Mouse (Mus musculus) limb, embryonic 11.5 days (tissue): ENCODE measurements around the gene Zfhx3. TPM values are rescaled to one million over a fixed set of nuclear protein-coding genes. Genes with fewer than 3 reads are reported as not detected.

ENCODE experiments used
- ATAC-seq: fragments of 200-750 bp; cut with Nextera tagmentation; 2 replicates; pipeline ENCODE4 v1.8.0; 2017; ENCODE audit warnings: low read depth; ENCODE audit not compliant: insufficient number of reproducible peaks, low FRiP score, low TSS enrichment
- DNase-seq: peaks from one replicate; pipeline ENCODE4 v3.0.0-alpha.2; 2015; ENCODE audit warnings: low spot score
- H3K27ac ChIP-seq: fragments of 300-500 bp; sonication (generic); replicated peaks from 2 replicates; pipeline ENCODE4 v1.5.1; 2014; ENCODE audit warnings: low read depth, mild to moderate bottlenecking, low read length
- H3K27me3 ChIP-seq: fragments of 300-500 bp; sonication (generic); 2 replicates; pipeline ENCODE4 v1.6.1; 2014; ENCODE audit warnings: mild to moderate bottlenecking, low read length, mixed read lengths; ENCODE audit not compliant: control insufficient read depth, insufficient read depth
- H3K36me3 ChIP-seq: fragments of 300-500 bp; sonication (generic); 2 replicates; pipeline ENCODE4 v1.6.1; 2014; ENCODE audit warnings: mild to moderate bottlenecking, low read length, moderate library complexity, mixed read lengths; ENCODE audit not compliant: control insufficient read depth, insufficient read depth
- H3K4me1 ChIP-seq: fragments of 300-500 bp; sonication (generic); 2 replicates; pipeline ENCODE4 v1.6.1; 2014; ENCODE audit warnings: low read length, mixed read lengths; ENCODE audit not compliant: control insufficient read depth, insufficient read depth
- H3K4me2 ChIP-seq: fragments of 300-500 bp; sonication (generic); 2 replicates; pipeline ENCODE4 v1.6.1; 2014; ENCODE audit warnings: low read depth, mild to moderate bottlenecking, moderate library complexity; ENCODE audit not compliant: severe bottlenecking
- H3K4me3 ChIP-seq: fragments of 300-500 bp; sonication (generic); 2 replicates; pipeline ENCODE4 v1.5.1; 2014; ENCODE audit warnings: low read depth, low read length
- H3K9ac ChIP-seq: fragments of 300-500 bp; sonication (generic); 2 replicates; pipeline ENCODE4 v1.6.1; 2014; ENCODE audit warnings: mild to moderate bottlenecking, low read length
- H3K9me3 ChIP-seq: fragments of 300-500 bp; sonication (generic); 2 replicates; pipeline ENCODE4 v1.6.1; 2016; ENCODE audit warnings: low read length; ENCODE audit not compliant: control insufficient read depth
- WGBS: fragments of 180-500 bp; shearing (Covaris S2); extraction: QIAGEN DNeasy Blood & Tissue Kit; methylation state at CpG from one replicate; pipeline ENCODE4 v1.1.7; 2014; 5-methylcytosine and 5-hydroxymethylcytosine counted together
- polyA plus RNA-seq: library from polyadenylated mRNA; unstranded; fragments of >200 nt; fragmentation: Nextera tagmentation; extraction: Ambion mirVana; gene quantifications from 2 replicates; pipeline ENCODE4 v1.2.1, GENCODE M21; 2014

Gene Zfhx3
- polyA plus RNA-seq, 1 experiment from 2014 or later, result 36.4 TPM

- H3K27ac ChIP-seq, result peak overlapping the region; percentile 74
- H3K4me3 ChIP-seq, result no peak overlapping the region
- no peak overlapping the region for H3K9ac ChIP-seq
- peaks cover 36% of the 10 kb centered on the region for H3K4me1 ChIP-seq
- H3K9me3 ChIP-seq, result no peaks in the 10 kb centered on the region
- no peak overlapping the region for H3K4me2 ChIP-seq
- H3K27me3 ChIP-seq, result no peaks in the 10 kb centered on the region
- no peaks in the 10 kb centered on the region for H3K36me3 ChIP-seq
- ATAC-seq, result no peak; the same call in 1 of the 2 replicates
- no peak for DNase-seq
- WGBS, result 73% methylated on average over 19 of the region's 19 CpGs
These were observed 813.2 kb downstream of the Zfhx3 start for GRCm38 (mm10) chr8:108755400-108756325.

- H3K4me3 ChIP-seq, result no peak overlapping the region
- DNase-seq (peak; percentile 86), ATAC-seq (no peak)
- H3K4me2 ChIP-seq, result no peak overlapping the region
- no peaks in the 10 kb centered on the region for H3K27me3 ChIP-seq
- no peaks in the 10 kb centered on the region for H3K9me3 ChIP-seq
- peaks cover 52% of the 10 kb centered on the region for H3K4me1 ChIP-seq
- peak overlapping the region; percentile 81; the same call in 1 of the 2 replicates for H3K27ac ChIP-seq
- peak overlapping the region; percentile 27; the same call in 1 of the 2 replicates for H3K9ac ChIP-seq
- H3K36me3 ChIP-seq, result no peaks in the 10 kb centered on the region
- WGBS, result 45% methylated on average over 15 of the region's 15 CpGs
These were observed 817.3 kb downstream of the Zfhx3 start for GRCm38 (mm10) chr8:108759511-108760330.

- Histone ChIP-seq H3K9ac (no peak overlapping the region), H3K36me3 (no peaks in the 10 kb centered on the region), H3K4me2 (no peak overlapping the region), H3K4me3 (no peak overlapping the region), H3K27me3 (no peaks in the 10 kb centered on the region), H3K4me1 (peaks cover 53% of the 10 kb centered on the region), H3K9me3 (no peaks in the 10 kb centered on the region), H3K27ac (no peak overlapping the region)
- no peak for ATAC-seq
- WGBS, result 41% methylated on average over 10 of the region's 10 CpGs
- DNase-seq, result no peak
These were observed 818.3 kb downstream of the Zfhx3 start for GRCm38 (mm10) chr8:108760745-108761144.

GRCm38 (mm10) chr8:108762567-108762966, 820.1 kb downstream of the Zfhx3 start:
- H3K9me3 ChIP-seq, result no peaks in the 10 kb centered on the region
- H3K4me3 ChIP-seq, result no peak overlapping the region
- H3K27ac ChIP-seq, result no peak overlapping the region
- WGBS, result 8% methylated on average over 7 of the region's 7 CpGs
- H3K27me3 ChIP-seq, result no peaks in the 10 kb centered on the region
- H3K9ac ChIP-seq, result no peak overlapping the region
- DNase-seq (no peak), ATAC-seq (no peak)
- no peak overlapping the region for H3K4me2 ChIP-seq
- H3K4me1 ChIP-seq, result peaks cover 51% of the 10 kb centered on the region
- no peaks in the 10 kb centered on the region for H3K36me3 ChIP-seq

GRCm38 (mm10) chr8:108764403-108765194, 822.2 kb downstream of the Zfhx3 start:
- no peaks in the 10 kb centered on the region for H3K36me3 ChIP-seq
- H3K4me1 ChIP-seq, result peaks cover 33% of the 10 kb centered on the region
- no peak overlapping the region for H3K27ac ChIP-seq
- DNase-seq (no peak), ATAC-seq (no peak)
- WGBS, result 49% methylated on average over 19 of the region's 19 CpGs
- H3K27me3 ChIP-seq, result no peaks in the 10 kb centered on the region
- no peak overlapping the region for H3K4me3 ChIP-seq
- H3K9me3 ChIP-seq, result no peaks in the 10 kb centered on the region
- no peak overlapping the region for H3K9ac ChIP-seq
- H3K4me2 ChIP-seq, result no peak overlapping the region

GRCm38 (mm10) chr8:108766102-108766501, 823.7 kb downstream of the Zfhx3 start:
- ATAC-seq (no peak), DNase-seq (no peak)
- Histone ChIP-seq H3K4me2 (no peak overlapping the region), H3K36me3 (no peaks in the 10 kb centered on the region), H3K4me3 (no peak overlapping the region), H3K4me1 (peaks cover 26% of the 10 kb centered on the region), H3K27ac (no peak overlapping the region), H3K27me3 (no peaks in the 10 kb centered on the region), H3K9ac (no peak overlapping the region), H3K9me3 (no peaks in the 10 kb centered on the region)
- WGBS, result 76% methylated on average over 6 of the region's 6 CpGs

GRCm38 (mm10) chr8:108768051-108768450, 825.6 kb downstream of the Zfhx3 start:
- WGBS, result 59% methylated on average over 7 of the region's 7 CpGs
- Histone ChIP-seq H3K9me3 (no peaks in the 10 kb centered on the region), H3K27ac (no peak overlapping the region), H3K27me3 (no peaks in the 10 kb centered on the region), H3K4me3 (no peak overlapping the region), H3K9ac (no peak overlapping the region), H3K4me2 (no peak overlapping the region), H3K4me1 (peaks cover 23% of the 10 kb centered on the region), H3K36me3 (no peaks in the 10 kb centered on the region)
- DNase-seq, result no peak
- no peak for ATAC-seq

- Histone ChIP-seq H3K4me3 (no peak overlapping the region), H3K4me1 (peaks cover 11% of the 10 kb centered on the region), H3K4me2 (no peak overlapping the region), H3K27me3 (no peaks in the 10 kb centered on the region), H3K9ac (no peak overlapping the region), H3K36me3 (no peaks in the 10 kb centered on the region), H3K27ac (no peak overlapping the region), H3K9me3 (no peaks in the 10 kb centered on the region)
- no peak for ATAC-seq
- no peak for DNase-seq
- 91% methylated on average over 4 of the region's 4 CpGs for WGBS
These were observed 827.9 kb downstream of the Zfhx3 start for GRCm38 (mm10) chr8:108770334-108770733.
